Mouse (Mus musculus): ENCODE results near the gene Cpt1b.

- TF ChIP-seq CTCF (IDR thresholded peaks at IDR 0.05; ENCODE audit: insufficient read depth, low read length) (no peak), POLR2A (IDR thresholded peaks at IDR 0.05; ENCODE audit: borderline replicate concordance, extremely low read depth, low read depth, low read length) (no peak)
These were observed 3.7 kb downstream of the Cpt1b start for GRCm38 (mm10) chr15:89421938-89422337.
